Mouse (Mus musculus): ENCODE data around the gene Jund.

GRCm38 (mm10) chr8:70696019-70696885 is 2.5 kb upstream of the Jund start:
- TF ChIP-seq TAL1 (IDR thresholded peaks at IDR 0.05; ENCODE audit: low read length) (no peak), GATA1 (IDR thresholded peaks at IDR 0.05; ENCODE audit: low read length) (no peak)
